Mouse (Mus musculus): ENCODE data around the gene Rftn1. TPM values are rescaled to one million over a fixed set of nuclear protein-coding genes. Genes with fewer than 3 reads are reported as not detected.

Rftn1 gene
- polyA plus RNA-seq, 1 experiment, result 24.7 TPM

DNA sequence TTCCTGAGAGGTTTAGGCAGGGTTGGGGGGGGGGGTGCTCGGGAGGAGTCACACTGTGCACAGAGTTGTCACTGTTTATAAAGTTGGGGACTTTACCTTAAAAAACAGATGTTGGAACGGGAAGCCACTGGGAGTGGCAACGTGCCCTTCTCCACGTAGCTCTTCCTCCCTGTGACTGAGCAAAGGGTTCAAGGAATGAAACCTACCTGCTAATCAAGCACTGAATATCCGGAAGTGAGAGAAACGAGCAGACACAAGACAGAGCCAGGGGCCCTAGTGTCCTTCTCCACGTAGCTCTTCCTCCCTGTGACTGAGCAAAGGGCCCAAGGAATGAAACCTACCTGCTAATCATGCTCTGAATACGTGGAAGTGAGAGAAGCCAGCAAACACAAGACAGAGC is 47.9 kb downstream of the Rftn1 start:
- H3K27ac ChIP-seq (ENCODE audit: insufficient read depth, low read depth, low read length), result peak overlapping the region; percentile 24; the same call in 1 of the 2 replicates
- no peaks in the 10 kb centered on the region for H3K27me3 ChIP-seq (ENCODE audit: control insufficient read depth, insufficient read depth, low read length)
- no peak overlapping the region for H3K4me3 ChIP-seq (ENCODE audit: low read depth, low read length)
- no peak for TF ChIP-seq POLR2A (IDR thresholded peaks at IDR 0.05; ENCODE audit: low read depth, low read length)
- no peak for TF ChIP-seq CTCF (IDR thresholded peaks at IDR 0.05; ENCODE audit: extremely low read depth, insufficient read length, insufficient replicate concordance, low read depth, low read length)
- H3K36me3 ChIP-seq (ENCODE audit: control insufficient read depth, insufficient read depth, low read length), result no peaks in the 10 kb centered on the region
- 64% methylated on average over 8 of the region's 8 CpGs for WGBS
- no peaks in the 10 kb centered on the region for H3K4me1 ChIP-seq (ENCODE audit: control insufficient read depth, insufficient read depth, insufficient read length, low read length)

DNA sequence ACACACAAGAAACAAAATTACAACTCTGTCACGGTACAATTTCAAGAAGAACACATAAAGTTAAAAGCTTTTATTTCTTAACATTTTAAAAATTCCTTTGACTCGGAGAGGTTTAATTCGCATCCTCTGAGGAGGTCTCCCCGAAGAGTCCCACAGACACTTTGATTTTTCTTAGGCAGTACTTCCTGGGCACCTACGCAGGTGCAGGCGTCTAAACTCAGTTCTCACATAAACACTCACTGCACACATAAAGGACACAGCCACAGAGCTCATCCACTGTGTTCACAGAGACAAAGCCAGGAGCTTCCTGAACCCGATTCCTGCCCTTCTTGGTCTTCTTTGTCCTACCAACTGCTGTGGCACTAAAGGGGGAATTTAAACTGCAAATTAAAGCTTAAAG is 48.3 kb downstream of the Rftn1 start:
- no peaks in the 10 kb centered on the region for H3K27me3 ChIP-seq (ENCODE audit: control insufficient read depth, insufficient read depth, low read length)
- no peak for TF ChIP-seq POLR2A (IDR thresholded peaks at IDR 0.05; ENCODE audit: low read depth, low read length)
- TF ChIP-seq CTCF (IDR thresholded peaks at IDR 0.05; ENCODE audit: extremely low read depth, insufficient read length, insufficient replicate concordance, low read depth, low read length), result no peak
- no peak overlapping the region for H3K4me3 ChIP-seq (ENCODE audit: low read depth, low read length)
- no peaks in the 10 kb centered on the region for H3K4me1 ChIP-seq (ENCODE audit: control insufficient read depth, insufficient read depth, insufficient read length, low read length)
- H3K27ac ChIP-seq (ENCODE audit: insufficient read depth, low read depth, low read length), result no peak overlapping the region
- H3K36me3 ChIP-seq (ENCODE audit: control insufficient read depth, insufficient read depth, low read length), result no peaks in the 10 kb centered on the region
- 92% methylated on average over 7 of the region's 7 CpGs for WGBS

DNA sequence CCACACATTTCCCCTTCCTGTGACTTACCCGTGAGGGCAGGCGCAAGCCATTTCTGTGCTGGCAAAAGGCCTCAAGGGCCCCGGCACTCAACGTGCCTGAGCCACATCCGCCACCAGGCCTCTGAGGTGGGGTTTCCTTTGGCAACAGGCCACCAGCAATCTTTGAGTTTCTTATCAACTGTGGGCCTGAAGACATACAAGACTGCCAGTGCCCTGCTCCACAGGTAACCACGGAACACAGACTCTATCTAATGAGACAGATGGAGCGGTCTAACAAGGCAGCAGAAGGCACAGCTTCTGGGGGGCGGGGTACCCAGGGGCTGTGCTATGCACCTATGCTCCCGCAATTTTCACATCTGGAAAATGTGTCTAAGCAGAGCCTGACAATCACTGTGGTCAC is 54.4 kb downstream of the Rftn1 start:
- 40% methylated on average over 9 of the region's 9 CpGs for WGBS
- Histone ChIP-seq H3K36me3 (ENCODE audit: control insufficient read depth, insufficient read depth, low read length) (no peaks in the 10 kb centered on the region), H3K27ac (ENCODE audit: insufficient read depth, low read depth, low read length) (no peak overlapping the region), H3K27me3 (ENCODE audit: control insufficient read depth, insufficient read depth, low read length) (no peaks in the 10 kb centered on the region), H3K4me1 (ENCODE audit: control insufficient read depth, insufficient read depth, insufficient read length, low read length) (no peaks in the 10 kb centered on the region), H3K4me3 (ENCODE audit: low read depth, low read length) (no peak overlapping the region)
- TF ChIP-seq CTCF (IDR thresholded peaks at IDR 0.05; ENCODE audit: extremely low read depth, insufficient read length, insufficient replicate concordance, low read depth, low read length), result no peak
- no peak for TF ChIP-seq POLR2A (IDR thresholded peaks at IDR 0.05; ENCODE audit: low read depth, low read length)

DNA sequence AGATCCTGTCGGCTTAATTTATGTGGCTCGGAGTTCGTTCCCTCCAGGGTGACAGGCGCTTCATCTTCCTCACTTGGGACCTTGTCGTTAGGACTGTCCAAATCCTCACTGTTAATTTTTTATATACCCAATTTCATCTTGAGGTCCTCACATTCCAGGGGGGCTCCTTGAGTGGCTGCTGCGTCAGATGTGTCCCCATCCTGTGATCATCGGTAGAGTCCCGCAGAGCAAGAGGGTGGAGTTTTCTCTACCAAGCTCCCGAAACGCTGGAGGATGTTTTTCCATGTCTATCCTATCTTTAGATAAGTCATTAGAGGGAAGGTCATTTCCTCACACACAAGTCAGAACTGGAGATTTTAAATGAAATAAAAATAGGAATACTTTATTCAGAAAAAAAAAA is 55.0 kb downstream of the Rftn1 start:
- no peaks in the 10 kb centered on the region for H3K36me3 ChIP-seq (ENCODE audit: control insufficient read depth, insufficient read depth, low read length)
- WGBS, result 83% methylated on average over 10 of the region's 10 CpGs
- TF ChIP-seq POLR2A (IDR thresholded peaks at IDR 0.05; ENCODE audit: low read depth, low read length) (no peak), CTCF (IDR thresholded peaks at IDR 0.05; ENCODE audit: extremely low read depth, insufficient read length, insufficient replicate concordance, low read depth, low read length) (no peak)
- no peak overlapping the region for H3K27ac ChIP-seq (ENCODE audit: insufficient read depth, low read depth, low read length)
- H3K27me3 ChIP-seq (ENCODE audit: control insufficient read depth, insufficient read depth, low read length), result no peaks in the 10 kb centered on the region
- H3K4me1 ChIP-seq (ENCODE audit: control insufficient read depth, insufficient read depth, insufficient read length, low read length), result no peaks in the 10 kb centered on the region
- H3K4me3 ChIP-seq (ENCODE audit: low read depth, low read length), result no peak overlapping the region

DNA sequence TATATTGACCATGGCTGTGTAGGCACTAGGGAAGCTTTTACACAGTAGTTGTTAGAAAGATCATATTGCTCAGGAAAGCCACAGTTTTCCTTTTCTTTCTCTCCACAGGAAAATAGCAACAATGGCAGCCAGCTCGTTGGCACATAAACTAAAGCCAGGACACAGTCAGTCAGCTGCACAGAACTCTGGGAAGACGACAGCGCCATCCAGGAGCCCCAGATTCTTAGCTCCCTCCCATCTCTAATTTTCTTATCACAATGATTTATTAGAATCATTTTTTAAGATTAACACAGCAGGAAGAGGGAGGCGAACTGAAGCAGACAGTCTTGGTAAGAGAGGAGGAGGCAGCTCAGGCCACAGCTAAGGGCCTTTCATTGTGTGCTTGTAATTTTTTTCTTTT is 58.8 kb downstream of the Rftn1 start:
- no peaks in the 10 kb centered on the region for H3K36me3 ChIP-seq (ENCODE audit: control insufficient read depth, insufficient read depth, low read length)
- 75% methylated on average over 4 of the region's 4 CpGs for WGBS
- H3K27me3 ChIP-seq (ENCODE audit: control insufficient read depth, insufficient read depth, low read length), result no peaks in the 10 kb centered on the region
- H3K4me1 ChIP-seq (ENCODE audit: control insufficient read depth, insufficient read depth, insufficient read length, low read length), result no peaks in the 10 kb centered on the region
- TF ChIP-seq CTCF (IDR thresholded peaks at IDR 0.05; ENCODE audit: extremely low read depth, insufficient read length, insufficient replicate concordance, low read depth, low read length), result no peak
- no peak for TF ChIP-seq POLR2A (IDR thresholded peaks at IDR 0.05; ENCODE audit: low read depth, low read length)
- no peak overlapping the region for H3K4me3 ChIP-seq (ENCODE audit: low read depth, low read length)
- H3K27ac ChIP-seq (ENCODE audit: insufficient read depth, low read depth, low read length), result no peak overlapping the region

DNA sequence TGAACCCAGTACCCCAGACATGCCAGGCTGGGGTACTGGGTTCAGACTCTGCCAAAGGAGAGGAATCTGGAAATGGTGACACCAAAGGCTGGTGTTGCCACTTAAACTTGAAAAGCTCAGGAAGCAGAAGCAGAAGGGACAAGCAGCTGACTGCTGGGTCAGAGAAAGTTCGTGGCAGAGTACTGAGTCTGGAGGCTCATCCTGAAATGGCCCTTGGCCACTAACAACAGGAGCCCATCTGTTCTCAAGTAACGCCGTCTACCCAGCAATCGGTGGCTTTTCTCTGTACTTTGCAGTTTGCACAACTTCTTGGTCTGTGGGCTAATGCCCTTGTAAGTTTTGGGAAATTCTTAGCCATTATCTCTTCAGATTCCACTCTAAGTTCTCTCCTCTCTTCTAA is 60.1 kb downstream of the Rftn1 start:
- Histone ChIP-seq H3K36me3 (ENCODE audit: control insufficient read depth, insufficient read depth, low read length) (no peaks in the 10 kb centered on the region), H3K27me3 (ENCODE audit: control insufficient read depth, insufficient read depth, low read length) (no peaks in the 10 kb centered on the region), H3K27ac (ENCODE audit: insufficient read depth, low read depth, low read length) (no peak overlapping the region), H3K4me3 (ENCODE audit: low read depth, low read length) (no peak overlapping the region), H3K4me1 (ENCODE audit: control insufficient read depth, insufficient read depth, insufficient read length, low read length) (no peaks in the 10 kb centered on the region)
- 79% methylated on average over 4 of the region's 4 CpGs for WGBS
- TF ChIP-seq CTCF (IDR thresholded peaks at IDR 0.05; ENCODE audit: extremely low read depth, insufficient read length, insufficient replicate concordance, low read depth, low read length) (no peak), POLR2A (IDR thresholded peaks at IDR 0.05; ENCODE audit: low read depth, low read length) (no peak)

DNA sequence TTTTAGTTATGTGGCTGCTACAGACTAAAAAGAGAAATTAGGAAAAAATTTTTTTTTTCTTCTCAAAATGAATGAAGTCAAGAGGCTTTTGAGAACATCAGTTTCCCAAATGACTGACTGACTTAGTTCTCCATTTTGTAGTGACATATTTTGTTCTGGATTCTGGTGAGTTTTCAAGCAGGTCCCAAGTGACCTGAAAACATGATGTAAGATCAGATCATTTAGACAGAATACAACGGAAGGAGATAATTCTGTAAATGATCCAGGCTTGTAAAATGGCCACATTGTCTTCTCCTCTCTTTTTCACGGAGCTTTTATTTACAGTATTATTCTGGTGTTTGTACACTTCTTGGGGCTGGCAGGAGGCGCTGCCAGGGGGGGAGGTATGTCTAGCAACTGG is 62.1 kb downstream of the Rftn1 start:
- Histone ChIP-seq H3K27ac (ENCODE audit: insufficient read depth, low read depth, low read length) (no peak overlapping the region), H3K4me1 (ENCODE audit: control insufficient read depth, insufficient read depth, insufficient read length, low read length) (no peaks in the 10 kb centered on the region), H3K4me3 (ENCODE audit: low read depth, low read length) (no peak overlapping the region), H3K27me3 (ENCODE audit: control insufficient read depth, insufficient read depth, low read length) (no peaks in the 10 kb centered on the region), H3K36me3 (ENCODE audit: control insufficient read depth, insufficient read depth, low read length) (no peaks in the 10 kb centered on the region)
- 54% methylated on average over 3 of the region's 3 CpGs for WGBS
- TF ChIP-seq CTCF (IDR thresholded peaks at IDR 0.05; ENCODE audit: extremely low read depth, insufficient read length, insufficient replicate concordance, low read depth, low read length) (no peak), POLR2A (IDR thresholded peaks at IDR 0.05; ENCODE audit: low read depth, low read length) (no peak)
